Mouse (Mus musculus): Measurements from ENCODE around the gene Eef2.

GRCm38 (mm10) chr10:81135831-81136705, 40.4 kb upstream of the Eef2 start:
- TF ChIP-seq CTCF (IDR thresholded peaks at IDR 0.05; ENCODE audit: low read depth, low read length): no peak
- TF ChIP-seq POLR2A (IDR thresholded peaks at IDR 0.05; ENCODE audit: insufficient read depth, low read length): no peak

Data from ES-Bruce4 (cell line).